Comparison of ENCODE assay signal across 9 mouse cellular contexts in genomic region chr7:13053961-13054286, GRCm38 (mm10). TPM values are rescaled to one million over a fixed set of nuclear protein-coding genes. Genes with fewer than 3 reads are reported as not detected.
DNase-seq lines count a peak whose midpoint lies in the region; ATAC-seq and TF ChIP-seq lines count a peak whose summit lies in the region.
"Had no signal": no experiment of that assay in that cellular context is flagged by ENCODE, and none has a peak within 500 bp of the region (broad histone marks: within the 10 kb centered on the region; RNA-seq: fewer than 3 reads in every experiment).

No protein-coding gene starts in this region.

- H3K36me3 ChIP-seq in forebrain, embryonic 15.5 days, result no peaks in the 10 kb centered on the region
- H3K36me3 ChIP-seq in liver, embryonic 16.5 days (ENCODE audit: control insufficient read depth, insufficient read depth), result no peaks in the 10 kb centered on the region

- H3K4me2 ChIP-seq in forebrain, embryonic 15.5 days (replicated peaks), result peak overlapping the region; percentile 59
- peak overlapping the region; percentile 82 for H3K4me2 ChIP-seq in liver, embryonic 16.5 days (ENCODE audit: low read depth, low read length)

- 2% methylated on average over 15 of the region's 15 CpGs for WGBS in forebrain, embryonic 15.5 days
- 5% methylated on average over 15 of the region's 15 CpGs for WGBS in liver, embryonic 16.5 days (ENCODE audit: insufficient replicate concordance)

- H3K9ac ChIP-seq in forebrain, embryonic 15.5 days (replicated peaks), result peak overlapping the region; percentile 58
- H3K9ac ChIP-seq in liver, embryonic 16.5 days (ENCODE audit: low read depth, low read length), result peak overlapping the region; percentile 70

- DNase-seq in gastrocnemius, adult 2 months, result no peak
- DNase-seq in gastrocnemius, postnatal 10 days, result no peak
- DNase-seq in left cerebral cortex, adult 18-20 months (ENCODE audit: low spot score in 2 of 2), result no peak
- no peak for DNase-seq in right cerebral cortex, postnatal 4 days
- DNase-seq in thymus, postnatal 14 days, result no peak

- ATAC-seq in CD4-positive, CD25-positive, alpha-beta regulatory T cell, adult 4 months, result peak; percentile 45
- no peak for ATAC-seq in forebrain, embryonic 15.5 days (replicated peaks)
- ATAC-seq in liver, embryonic 16.5 days (ENCODE audit: low read depth), result no peak

- TF ChIP-seq CTCF in gastrocnemius, adult 2 months (IDR thresholded peaks at IDR 0.05), result no peak

- no peaks in the 10 kb centered on the region for H3K27me3 ChIP-seq in forebrain, embryonic 15.5 days
- H3K27me3 ChIP-seq in liver, embryonic 16.5 days (ENCODE audit: control insufficient read depth, insufficient read depth, low read depth, low read length), result no peaks in the 10 kb centered on the region

- H3K4me1 ChIP-seq in forebrain, embryonic 15.5 days, result peaks cover 12% of the 10 kb centered on the region
- peaks cover 8% of the 10 kb centered on the region for H3K4me1 ChIP-seq in liver, embryonic 16.5 days (ENCODE audit: control insufficient read depth, low read depth, low read length)

- intact Hi-C loops in gastrocnemius, adult 2 months (cut with DNase I), result loop anchor here (5.0 to 10.0 kb wide), 3 partner anchors 157 to 569 kb away; partner anchors contain the start of genes Lig1, Zscan22 and Zswim9

- peak overlapping the region; percentile 91 for H3K4me3 ChIP-seq in gastrocnemius, adult 2 months
- peak overlapping the region; percentile 55 for H3K4me3 ChIP-seq in forebrain, embryonic 15.5 days
- H3K4me3 ChIP-seq in liver, embryonic 16.5 days (ENCODE audit: low read depth, low read length), result peak overlapping the region; percentile 73

- no peaks in the 10 kb centered on the region for H3K9me3 ChIP-seq in forebrain, embryonic 15.5 days
- H3K9me3 ChIP-seq in liver, embryonic 16.5 days (replicated peaks; ENCODE audit: control insufficient read depth, low read length), result no peaks in the 10 kb centered on the region

- H3K27ac ChIP-seq in gastrocnemius, adult 2 months, result peak overlapping the region; percentile 94
- peak overlapping the region; percentile 96 for H3K27ac ChIP-seq in forebrain, embryonic 15.5 days (replicated peaks)
- peak overlapping the region; percentile 30; the same call in 1 of the 2 replicates for H3K27ac ChIP-seq in liver, embryonic 16.5 days (ENCODE audit: low read length)

RNA-seq across cellular contexts. Expression of gene Mzf1, which starts 0.6 kb away (rescaled TPM):
- under 1 TPM; 0.51 to 0.92 TPM for total RNA-seq in gastrocnemius, adult 2 months (2021)
- 1 to 10 TPM; 1.2 to 1.5 TPM for total RNA-seq in gastrocnemius, postnatal 10 days (2021)
- polyA plus RNA-seq in CD4-positive, CD25-positive, alpha-beta regulatory T cell, adult 4 months (2017; shearing (Covaris generic)), result under 1 TPM; 0.35 to 0.84 TPM
- 7.9 and 8.7 TPM in 2 replicates for polyA plus RNA-seq in forebrain, embryonic 15.5 days (2015; fragmentation: Nextera tagmentation; extraction: Ambion mirVana)
- 0.44 and 0.50 TPM in 2 replicates for polyA plus RNA-seq in liver, embryonic 16.5 days (2015; fragmentation: Nextera tagmentation; extraction: Ambion mirVana)
- total RNA-seq in left cerebral cortex, adult 18-20 months (2021), result 10 to 100 TPM in 1 of 2 experiments, 1 to 10 TPM in 1; 9.4 to 10.0 TPM

RNA-seq across cellular contexts. Expression of gene Ube2m, which starts 15.8 kb away (rescaled TPM):
- 100 to 1,000 TPM; 136 to 146 TPM for total RNA-seq in gastrocnemius, adult 2 months (2021)
- 100 to 1,000 TPM; 153 to 168 TPM for total RNA-seq in gastrocnemius, postnatal 10 days (2021)
- 10 to 100 TPM in 1 of 2 experiments, 1 to 10 TPM in 1; 7.9 to 14.3 TPM for polyA plus RNA-seq in CD4-positive, CD25-positive, alpha-beta regulatory T cell, adult 4 months (2017; shearing (Covaris generic))
- polyA plus RNA-seq in forebrain, embryonic 15.5 days (2015; fragmentation: Nextera tagmentation; extraction: Ambion mirVana), result 118 and 131 TPM in 2 replicates
- polyA plus RNA-seq in liver, embryonic 16.5 days (2015; fragmentation: Nextera tagmentation; extraction: Ambion mirVana), result 10.6 and 14.3 TPM in 2 replicates
- 100 to 1,000 TPM; 234 to 240 TPM for total RNA-seq in left cerebral cortex, adult 18-20 months (2021)

RNA-seq across cellular contexts. Expression of gene Chmp2a, which starts 19.3 kb away (rescaled TPM):
- 100 to 1,000 TPM in 1 of 2 experiments, 10 to 100 TPM in 1; 76.2 to 106 TPM for total RNA-seq in gastrocnemius, adult 2 months (2021)
- 100 to 1,000 TPM; 114 to 123 TPM for total RNA-seq in gastrocnemius, postnatal 10 days (2021)
- 100 to 1,000 TPM; 259 to 278 TPM for polyA plus RNA-seq in CD4-positive, CD25-positive, alpha-beta regulatory T cell, adult 4 months (2017; shearing (Covaris generic))
- polyA plus RNA-seq in forebrain, embryonic 15.5 days (2015; fragmentation: Nextera tagmentation; extraction: Ambion mirVana), result 180 and 184 TPM in 2 replicates
- 119 and 122 TPM in 2 replicates for polyA plus RNA-seq in liver, embryonic 16.5 days (2015; fragmentation: Nextera tagmentation; extraction: Ambion mirVana)
- total RNA-seq in left cerebral cortex, adult 18-20 months (2021), result 100 to 1,000 TPM; 132 to 156 TPM

RNA-seq across cellular contexts. Expression of gene Vmn1r85, which starts 41.0 kb away (rescaled TPM):
- not detected for total RNA-seq in gastrocnemius, adult 2 months (2021)
- not detected for total RNA-seq in gastrocnemius, postnatal 10 days (2021)
- polyA plus RNA-seq in CD4-positive, CD25-positive, alpha-beta regulatory T cell, adult 4 months (2017; shearing (Covaris generic)), result not detected
- 0.04 and 0.06 TPM in 2 replicates for polyA plus RNA-seq in forebrain, embryonic 15.5 days (2015; fragmentation: Nextera tagmentation; extraction: Ambion mirVana)
- not detected in 2 replicates for polyA plus RNA-seq in liver, embryonic 16.5 days (2015; fragmentation: Nextera tagmentation; extraction: Ambion mirVana)
- total RNA-seq in left cerebral cortex, adult 18-20 months (2021), result not detected
- total RNA-seq: monocyte, adult 5-6 weeks had no signal

RNA-seq across cellular contexts. Expression of gene Zbtb45, which starts 44.1 kb away (rescaled TPM):
- total RNA-seq in gastrocnemius, adult 2 months (2021), result 1 to 10 TPM; 3.3 to 4.4 TPM
- total RNA-seq in gastrocnemius, postnatal 10 days (2021), result 1 to 10 TPM; 5.5 to 6.6 TPM
- polyA plus RNA-seq in CD4-positive, CD25-positive, alpha-beta regulatory T cell, adult 4 months (2017; shearing (Covaris generic)), result 1 to 10 TPM; 5.6 to 7.4 TPM
- 40.4 and 44.2 TPM in 2 replicates for polyA plus RNA-seq in forebrain, embryonic 15.5 days (2015; fragmentation: Nextera tagmentation; extraction: Ambion mirVana)
- 10.0 and 11.4 TPM in 2 replicates for polyA plus RNA-seq in liver, embryonic 16.5 days (2015; fragmentation: Nextera tagmentation; extraction: Ambion mirVana)
- total RNA-seq in left cerebral cortex, adult 18-20 months (2021), result 10 to 100 TPM; 35.3 to 38.3 TPM

Comparison
In these comparisons a context has a peak if more than half of its experiments do, and no peak if none do; other contexts are left out.
1. H3K27ac ChIP-seq: peak in every context shown above with its lines; median percentile 96 in forebrain, embryonic 15.5 days; 94 in gastrocnemius, adult 2 months; 30 in liver, embryonic 16.5 days.
2. RNA of gene Mzf1, which starts 0.6 kb away (total RNA-seq): 9.4 to 10.0 TPM in left cerebral cortex, adult 18-20 months; 1.2 to 1.5 TPM in gastrocnemius, postnatal 10 days and 0.51 to 0.92 TPM in gastrocnemius, adult 2 months; every median in the first group is over 4 times any median in the second.
3. Peak in every context shown above with its lines, with median percentiles within 50 percentile points of each other: H3K4me3 ChIP-seq.